Mouse (Mus musculus) midbrain, embryonic 13.5 days (tissue): ENCODE results near the gene Gatd1. TPM values are rescaled to one million over a fixed set of nuclear protein-coding genes. Genes with fewer than 3 reads are reported as not detected.

Experiments
- ATAC-seq: fragments of 200-750 bp; cut with Nextera tagmentation; 2 replicates; pipeline ENCODE4 v1.8.0; 2017; ENCODE audit warnings: mild to moderate bottlenecking, moderate TSS enrichment, moderate library complexity
- H3K27ac ChIP-seq: fragments of 300-500 bp; sonication (generic); 2 replicates; pipeline ENCODE4 v1.5.1; 2015; ENCODE audit warnings: inconsistent platforms, mild to moderate bottlenecking, moderate library complexity
- H3K27me3 ChIP-seq: fragments of 300-500 bp; sonication (generic); 2 replicates; pipeline ENCODE4 v1.6.1; 2015; ENCODE audit warnings: mild to moderate bottlenecking, inconsistent platforms
- H3K36me3 ChIP-seq: fragments of 300-500 bp; sonication (generic); 2 replicates; pipeline ENCODE4 v1.6.1; 2015; ENCODE audit warnings: mild to moderate bottlenecking, inconsistent platforms
- H3K4me1 ChIP-seq: fragments of 300-500 bp; sonication (generic); replicated peaks from 2 replicates; pipeline ENCODE4 v1.6.1; 2015; ENCODE audit warnings: inconsistent platforms
- H3K4me2 ChIP-seq: fragments of 300-500 bp; sonication (generic); replicated peaks from 2 replicates; pipeline ENCODE4 v1.6.1; 2015; ENCODE audit warnings: moderate library complexity, mild to moderate bottlenecking, inconsistent platforms
- H3K4me3 ChIP-seq: fragments of 300-500 bp; sonication (generic); replicated peaks from 2 replicates; pipeline ENCODE4 v1.5.1; 2015; ENCODE audit warnings: mild to moderate bottlenecking, inconsistent platforms
- H3K9ac ChIP-seq: fragments of 300-500 bp; sonication (generic); replicated peaks from 2 replicates; pipeline ENCODE4 v1.6.1; 2015; ENCODE audit warnings: mild to moderate bottlenecking, inconsistent platforms
- H3K9me3 ChIP-seq: fragments of 300-500 bp; sonication (generic); 2 replicates; pipeline ENCODE4 v1.6.1; 2016; ENCODE audit warnings: mild to moderate bottlenecking, inconsistent platforms
- WGBS: fragments of 180-500 bp; shearing (Covaris S2); methylation state at CpG from one replicate; pipeline ENCODE4 v1.1.7; 2015; 5-methylcytosine and 5-hydroxymethylcytosine counted together
- polyA plus RNA-seq: library from polyadenylated mRNA; unstranded; fragments of >200 nt; fragmentation: Nextera tagmentation; extraction: Ambion mirVana; gene quantifications from 2 replicates; pipeline ENCODE4 v1.2.1, GENCODE M21; 2015

Gatd1 gene
- 55.1 and 63.8 TPM in 2 replicates for polyA plus RNA-seq

DNA sequence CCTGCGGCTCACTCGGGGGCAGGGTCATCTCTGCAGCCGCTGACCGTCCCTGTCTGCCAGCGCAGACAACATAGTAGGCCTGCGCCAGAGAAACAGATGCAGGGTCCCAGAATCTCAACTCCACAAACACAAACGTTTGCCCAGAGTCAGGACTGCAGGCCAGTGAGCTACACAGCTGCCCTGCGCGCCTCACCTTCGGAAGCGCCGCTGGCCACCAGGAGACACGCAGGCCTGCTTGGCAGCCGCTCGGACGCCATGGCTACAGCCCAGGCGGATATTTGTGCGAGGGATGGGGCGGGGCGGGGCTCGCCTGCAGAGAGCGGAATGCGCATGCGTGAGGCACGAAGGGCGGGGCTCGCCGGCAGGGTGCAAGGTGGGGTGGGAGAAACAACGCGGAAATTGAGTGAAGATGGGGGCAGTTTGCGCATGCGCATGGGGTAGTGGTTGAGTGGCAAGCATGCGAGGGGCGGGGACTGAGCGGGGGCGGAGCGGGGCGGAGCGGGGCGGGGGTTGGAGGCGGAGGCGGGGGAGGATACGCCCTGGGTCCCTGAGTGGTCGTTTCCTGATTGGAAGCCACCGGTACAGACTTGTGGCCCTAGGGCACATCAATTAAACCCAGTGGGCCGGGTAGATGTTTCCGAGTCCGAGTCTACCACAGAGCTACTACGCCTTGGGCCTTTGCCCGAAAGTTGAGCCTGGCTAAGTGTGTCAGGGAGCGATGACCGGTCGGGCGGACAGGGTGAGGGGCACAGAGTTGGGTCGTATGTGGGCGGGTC, at the start of gene Gatd1:
Gatd1 (minus strand) TSS at position 328 of the 776 bp plus-strand sequence.
- WGBS = under 1% methylated on average over 52 of the region's 56 CpGs
- peaks cover 17% of the 10 kb centered on the region for H3K36me3 ChIP-seq

DNA sequence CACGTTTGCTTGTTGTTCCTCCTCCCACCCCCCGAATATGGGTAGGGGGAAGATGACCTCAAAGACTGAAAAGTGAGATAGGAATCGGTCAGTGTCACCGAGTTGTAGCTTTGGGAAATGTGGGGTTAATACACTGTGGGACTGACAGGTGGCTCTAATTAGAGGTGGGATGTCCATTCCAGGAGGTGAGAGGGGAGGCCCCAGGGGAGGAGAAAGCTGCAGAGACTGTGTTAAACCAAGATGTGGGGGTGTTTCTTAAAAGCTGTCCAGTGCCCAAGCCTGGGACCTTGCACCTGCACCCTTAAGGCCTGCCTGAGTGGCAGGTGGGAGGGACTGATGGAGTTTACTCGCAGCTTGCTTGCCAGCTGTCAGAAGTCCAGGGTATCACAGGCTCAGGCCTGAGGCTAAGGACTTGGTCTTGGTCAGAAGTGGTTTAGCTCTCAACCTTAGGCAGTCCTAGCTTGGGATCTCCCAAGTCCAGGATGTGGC, 48.4 kb upstream of the Gatd1 start:
- Histone ChIP-seq H3K9ac (peak overlapping the region; percentile 59), H3K27me3 (peaks cover 84% of the 10 kb centered on the region), H3K4me3 (peak overlapping the region; percentile 36), H3K27ac (no peak overlapping the region), H3K9me3 (no peaks in the 10 kb centered on the region), H3K4me1 (peaks cover 24% of the 10 kb centered on the region), H3K36me3 (peaks cover 13% of the 10 kb centered on the region), H3K4me2 (peak overlapping the region; percentile 61)
- 21% methylated on average over 5 of the region's 5 CpGs for WGBS
- ATAC-seq = no peak

More for the DNA sequence above, at the start of gene Gatd1:
- peaks cover 26% of the 10 kb centered on the region for H3K4me1 ChIP-seq
- 0 out of 2 replicates have a peak, but pooled peaks cover 1% of the 10 kb centered on the region for H3K27me3 ChIP-seq
- H3K9me3 ChIP-seq = no peaks in the 10 kb centered on the region
- peak within 1 kb of the TSS; percentile 76 for H3K4me3 ChIP-seq
- H3K27ac ChIP-seq = peak within 1 kb of the TSS; percentile 88
- H3K4me2 ChIP-seq = peak within 1 kb of the TSS; percentile 89
- peak within 1 kb of the TSS; percentile 93 for H3K9ac ChIP-seq
- peak; percentile 92 for ATAC-seq

DNA sequence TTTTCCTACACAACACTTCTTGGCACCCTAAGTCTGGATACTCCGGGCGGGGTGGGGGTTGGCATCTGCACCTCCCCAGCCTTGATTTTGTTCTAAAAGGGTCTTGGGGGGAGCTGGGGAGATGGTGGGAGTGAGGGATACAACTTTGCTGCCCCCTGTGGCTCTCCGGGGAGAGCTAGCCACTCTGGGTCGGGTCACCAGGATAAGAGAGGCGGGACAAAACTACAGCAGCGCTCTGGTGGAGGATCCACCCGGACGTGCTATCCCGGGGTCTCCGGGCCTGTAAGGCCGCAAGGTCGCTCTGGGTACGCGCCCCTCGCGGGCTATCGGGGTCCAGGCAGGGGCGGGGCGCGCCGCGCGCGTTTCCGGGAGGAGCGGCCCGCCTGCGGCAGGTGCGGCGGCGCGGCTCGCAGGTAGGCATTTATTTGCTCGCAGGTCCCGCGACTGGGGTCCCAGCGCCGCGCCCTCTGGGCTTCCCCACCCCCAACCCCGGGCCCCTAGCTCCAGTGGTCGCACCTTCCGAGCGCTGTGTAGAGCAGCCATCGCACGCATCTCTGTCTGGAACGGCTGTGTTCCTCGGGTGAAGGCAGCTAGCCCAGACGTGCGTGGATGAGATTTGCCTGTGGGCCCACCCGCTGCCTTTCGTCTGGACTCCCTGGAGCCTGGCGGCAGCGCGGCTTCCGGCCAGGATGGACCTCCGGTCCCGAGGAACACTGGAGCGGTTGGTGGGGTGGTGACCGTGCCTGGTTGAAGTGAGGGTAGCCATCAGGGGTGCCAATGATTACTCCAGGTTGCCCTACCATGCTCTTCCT, 47.8 kb upstream of the Gatd1 start:
- Histone ChIP-seq H3K4me3 (peak overlapping the region; percentile 36), H3K4me1 (peaks cover 17% of the 10 kb centered on the region), H3K27ac (no peak overlapping the region), H3K27me3 (peaks cover 80% of the 10 kb centered on the region), H3K9me3 (no peaks in the 10 kb centered on the region), H3K36me3 (peaks cover 13% of the 10 kb centered on the region), H3K4me2 (peak overlapping the region; percentile 61), H3K9ac (peak overlapping the region; percentile 59)
- WGBS = 2% methylated on average over 59 of the region's 59 CpGs
- no peak for ATAC-seq

DNA sequence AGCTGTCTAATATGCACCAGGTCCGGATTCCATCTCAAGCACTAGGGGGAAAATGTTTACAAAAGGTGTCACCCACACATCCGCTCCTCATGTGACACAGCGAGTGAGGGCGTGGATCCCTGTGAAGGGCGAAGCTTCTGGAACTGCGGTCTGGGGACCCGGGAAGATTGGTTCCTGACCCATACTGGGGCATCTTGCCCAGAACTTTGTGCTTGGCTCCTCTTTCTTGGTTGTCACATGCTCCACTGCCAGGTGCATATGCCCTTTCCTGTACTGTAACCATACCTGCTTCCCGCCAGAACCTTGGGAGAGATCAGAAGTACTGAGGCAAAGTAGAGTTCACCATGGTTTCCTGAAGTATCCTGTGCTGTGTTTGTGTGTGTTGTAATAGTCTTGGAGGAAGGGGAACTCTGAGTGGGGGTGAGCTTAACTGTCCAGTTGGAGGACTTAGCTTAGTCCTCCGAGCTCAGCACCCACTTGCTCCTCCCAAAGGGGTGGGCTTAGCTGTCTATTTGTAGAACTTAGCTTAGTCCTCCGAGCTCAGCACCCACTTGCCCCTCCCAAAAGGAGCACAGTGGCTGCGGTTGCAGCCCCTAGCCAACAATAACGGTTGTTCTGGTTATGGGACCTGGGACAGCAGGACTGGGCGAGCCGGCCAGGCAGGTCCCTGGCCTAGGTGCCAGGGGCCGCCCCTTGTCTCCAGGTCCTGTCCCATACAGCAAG, 46.6 kb upstream of the Gatd1 start, which contains the start of gene Cracr2b:
Cracr2b (plus strand) TSS at position 704 of the 723 bp plus-strand sequence.
- 78% methylated on average over 15 of the region's 15 CpGs for WGBS
- Histone ChIP-seq H3K27ac (no peak within 1 kb of the TSS), H3K4me2 (peak within 1 kb of the TSS; percentile 61), H3K9me3 (no peaks in the 10 kb centered on the region), H3K9ac (peak within 1 kb of the TSS; percentile 59), H3K4me1 (peaks cover 25% of the 10 kb centered on the region), H3K4me3 (peak within 1 kb of the TSS; percentile 36), H3K36me3 (peaks cover 13% of the 10 kb centered on the region), H3K27me3 (peaks cover 68% of the 10 kb centered on the region)
- ATAC-seq = no peak

DNA sequence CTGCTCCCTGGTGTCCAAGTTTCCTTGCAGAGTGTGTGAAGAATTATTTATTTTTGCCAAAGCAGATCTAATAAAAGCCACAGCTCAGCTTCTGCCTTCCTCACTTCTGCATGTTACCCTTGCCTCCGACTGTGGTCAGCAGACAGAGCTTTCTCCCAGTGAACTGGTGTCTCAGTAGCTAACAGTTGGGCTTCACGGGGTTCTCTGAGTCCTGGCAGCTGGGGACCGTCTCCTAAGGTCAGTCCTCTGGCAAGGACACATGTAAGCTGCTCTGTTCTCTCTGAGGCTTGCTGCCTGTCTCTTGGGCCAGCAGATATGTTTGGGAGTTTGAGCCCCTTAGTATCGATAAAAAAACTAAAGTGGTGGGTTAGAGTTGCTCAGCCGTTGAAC, 46.1 kb upstream of the Gatd1 start:
- Histone ChIP-seq H3K27me3 (peaks cover 62% of the 10 kb centered on the region), H3K36me3 (peaks cover 13% of the 10 kb centered on the region), H3K4me2 (no peak overlapping the region), H3K9ac (no peak overlapping the region), H3K4me3 (no peak overlapping the region), H3K27ac (no peak overlapping the region), H3K4me1 (peaks cover 27% of the 10 kb centered on the region), H3K9me3 (no peaks in the 10 kb centered on the region)
- no peak for ATAC-seq
- 77% methylated on average over 5 of the region's 5 CpGs for WGBS

DNA sequence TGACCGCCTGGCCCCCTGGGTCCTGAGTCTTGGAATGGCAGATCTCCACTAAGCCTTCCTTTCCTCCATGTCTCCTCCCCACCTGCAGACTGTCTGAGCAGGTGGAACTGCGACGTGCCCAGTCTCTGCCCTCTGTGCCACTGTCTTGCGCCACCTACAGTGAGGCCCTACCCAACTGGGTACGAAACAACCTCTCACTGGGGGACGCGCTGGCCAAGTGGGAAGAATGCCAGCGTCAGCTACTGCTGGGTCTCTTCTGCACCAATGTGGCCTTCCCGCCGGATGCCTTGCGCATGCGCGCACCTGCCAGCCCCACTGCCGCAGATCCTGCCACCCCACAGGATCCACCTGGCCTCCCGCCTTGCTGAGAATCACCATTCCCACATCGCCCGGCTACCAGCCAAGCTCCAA, 45.4 kb upstream of the Gatd1 start:
- Histone ChIP-seq H3K27me3 (peaks cover 55% of the 10 kb centered on the region), H3K9me3 (no peaks in the 10 kb centered on the region), H3K4me1 (peaks cover 27% of the 10 kb centered on the region), H3K9ac (no peak overlapping the region), H3K4me2 (no peak overlapping the region), H3K36me3 (peaks cover 13% of the 10 kb centered on the region), H3K27ac (no peak overlapping the region), H3K4me3 (no peak overlapping the region)
- 91% methylated on average over 17 of the region's 17 CpGs for WGBS
- no peak for ATAC-seq

DNA sequence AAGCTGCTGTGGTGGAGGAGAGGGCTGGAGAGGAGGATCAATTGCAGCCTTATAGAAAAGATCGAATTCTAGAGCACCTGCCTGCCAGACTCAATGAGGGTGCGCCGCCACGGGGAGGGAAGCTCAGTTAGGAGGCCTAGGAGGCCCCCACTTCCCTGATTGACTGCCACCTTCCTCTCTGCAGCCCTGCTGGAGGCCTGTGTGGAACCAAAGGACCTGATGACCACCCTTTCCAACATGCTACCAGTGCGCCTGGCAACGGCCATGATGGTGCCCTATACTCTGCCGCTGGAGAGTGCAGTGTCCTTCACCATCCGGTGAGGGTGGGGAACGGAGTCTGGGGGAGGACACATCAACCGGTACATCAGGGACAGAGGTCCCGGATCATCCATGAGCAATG, 44.7 kb upstream of the Gatd1 start:
- no peak overlapping the region for H3K9ac ChIP-seq
- peaks cover 49% of the 10 kb centered on the region for H3K27me3 ChIP-seq
- H3K4me1 ChIP-seq = peaks cover 27% of the 10 kb centered on the region
- no peak overlapping the region for H3K4me2 ChIP-seq
- 89% methylated on average over 11 of the region's 11 CpGs for WGBS
- ATAC-seq = no peak
- no peak overlapping the region for H3K4me3 ChIP-seq
- H3K27ac ChIP-seq = no peak overlapping the region
- no peaks in the 10 kb centered on the region for H3K9me3 ChIP-seq
- peaks cover 13% of the 10 kb centered on the region for H3K36me3 ChIP-seq

DNA sequence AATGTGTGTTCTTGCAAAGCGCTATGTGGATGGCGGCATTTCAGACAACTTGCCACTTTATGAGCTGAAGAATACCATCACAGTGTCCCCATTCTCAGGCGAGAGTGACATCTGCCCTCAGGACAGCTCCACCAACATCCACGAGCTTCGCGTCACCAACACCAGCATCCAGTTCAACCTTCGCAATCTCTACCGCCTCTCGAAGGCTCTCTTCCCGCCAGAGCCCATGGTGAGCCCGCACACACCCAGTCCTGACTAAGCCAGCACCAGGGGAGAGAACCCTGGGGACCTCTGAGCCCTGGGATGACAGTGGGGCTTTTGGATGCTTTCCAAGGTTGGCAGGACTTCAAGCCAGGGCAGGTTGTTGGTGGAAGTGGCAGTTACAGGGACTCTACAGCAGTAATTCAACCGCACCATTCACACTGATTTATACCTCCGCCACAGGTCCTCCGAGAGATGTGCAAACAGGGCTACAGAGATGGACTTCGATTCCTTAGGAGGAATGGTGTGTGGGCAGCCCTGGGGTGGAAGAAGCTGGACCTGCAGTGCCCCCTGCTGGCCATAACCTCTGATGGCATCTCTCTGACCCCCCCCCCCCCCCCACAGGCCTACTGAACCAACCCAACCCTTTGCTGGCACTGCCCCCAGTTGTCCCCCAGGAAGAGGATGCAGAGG, 44.2 kb upstream of the Gatd1 start:
- Histone ChIP-seq H3K27ac (no peak overlapping the region), H3K9me3 (no peaks in the 10 kb centered on the region), H3K4me3 (no peak overlapping the region), H3K27me3 (peaks cover 44% of the 10 kb centered on the region), H3K4me2 (no peak overlapping the region), H3K4me1 (peaks cover 27% of the 10 kb centered on the region), H3K9ac (no peak overlapping the region), H3K36me3 (peaks cover 13% of the 10 kb centered on the region)
- 73% methylated on average over 15 of the region's 15 CpGs for WGBS
- no peak for ATAC-seq

DNA sequence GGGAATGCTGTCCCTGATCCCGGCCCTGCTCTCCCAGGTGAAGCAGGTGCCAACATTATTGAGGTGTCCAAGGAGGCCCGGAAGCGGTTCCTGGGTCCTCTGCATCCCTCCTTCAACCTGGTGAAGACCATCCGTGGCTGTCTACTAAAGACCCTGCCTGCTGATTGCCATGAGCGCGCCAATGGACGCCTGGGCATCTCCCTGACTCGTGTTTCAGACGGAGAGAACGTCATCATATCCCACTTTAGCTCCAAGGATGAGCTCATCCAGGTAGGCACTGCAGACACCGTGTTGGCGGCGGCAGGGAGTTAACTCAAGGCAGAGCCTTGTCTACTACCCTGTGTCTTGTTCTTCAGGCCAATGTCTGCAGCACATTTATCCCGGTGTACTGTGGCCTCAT, 43.3 kb upstream of the Gatd1 start:
- no peak for ATAC-seq
- Histone ChIP-seq H3K27me3 (peaks cover 35% of the 10 kb centered on the region), H3K27ac (no peak overlapping the region), H3K36me3 (peaks cover 15% of the 10 kb centered on the region), H3K9ac (no peak overlapping the region), H3K4me1 (peaks cover 27% of the 10 kb centered on the region), H3K4me2 (no peak overlapping the region), H3K4me3 (no peak overlapping the region), H3K9me3 (no peaks in the 10 kb centered on the region)
- 93% methylated on average over 14 of the region's 14 CpGs for WGBS

DNA sequence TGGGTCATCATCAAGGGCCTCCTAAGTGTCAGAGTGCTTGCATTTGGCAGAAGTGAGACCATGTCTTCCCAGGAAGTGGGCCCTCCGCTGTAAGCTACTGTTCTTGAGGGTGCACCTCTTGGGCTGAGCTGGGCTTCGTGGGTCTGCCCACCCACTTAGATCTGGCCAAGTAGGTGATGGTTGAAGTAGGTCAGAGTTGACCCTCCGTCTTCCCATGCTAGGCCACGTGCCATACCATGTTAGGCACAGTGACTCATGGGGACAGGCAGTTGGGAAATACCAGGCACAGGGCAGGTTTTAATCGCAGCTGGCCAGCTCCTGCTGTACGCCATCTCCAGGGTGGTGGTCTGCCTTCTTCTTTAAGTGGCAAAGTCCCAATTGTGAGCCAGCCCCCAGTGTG, 42.8 kb upstream of the Gatd1 start:
- Histone ChIP-seq H3K9me3 (no peaks in the 10 kb centered on the region), H3K4me2 (no peak overlapping the region), H3K36me3 (peaks cover 20% of the 10 kb centered on the region), H3K27ac (no peak overlapping the region), H3K4me3 (no peak overlapping the region), H3K27me3 (peaks cover 30% of the 10 kb centered on the region), H3K4me1 (peaks cover 23% of the 10 kb centered on the region), H3K9ac (no peak overlapping the region)
- ATAC-seq = no peak
- WGBS = 87% methylated on average over 6 of the region's 6 CpGs

DNA sequence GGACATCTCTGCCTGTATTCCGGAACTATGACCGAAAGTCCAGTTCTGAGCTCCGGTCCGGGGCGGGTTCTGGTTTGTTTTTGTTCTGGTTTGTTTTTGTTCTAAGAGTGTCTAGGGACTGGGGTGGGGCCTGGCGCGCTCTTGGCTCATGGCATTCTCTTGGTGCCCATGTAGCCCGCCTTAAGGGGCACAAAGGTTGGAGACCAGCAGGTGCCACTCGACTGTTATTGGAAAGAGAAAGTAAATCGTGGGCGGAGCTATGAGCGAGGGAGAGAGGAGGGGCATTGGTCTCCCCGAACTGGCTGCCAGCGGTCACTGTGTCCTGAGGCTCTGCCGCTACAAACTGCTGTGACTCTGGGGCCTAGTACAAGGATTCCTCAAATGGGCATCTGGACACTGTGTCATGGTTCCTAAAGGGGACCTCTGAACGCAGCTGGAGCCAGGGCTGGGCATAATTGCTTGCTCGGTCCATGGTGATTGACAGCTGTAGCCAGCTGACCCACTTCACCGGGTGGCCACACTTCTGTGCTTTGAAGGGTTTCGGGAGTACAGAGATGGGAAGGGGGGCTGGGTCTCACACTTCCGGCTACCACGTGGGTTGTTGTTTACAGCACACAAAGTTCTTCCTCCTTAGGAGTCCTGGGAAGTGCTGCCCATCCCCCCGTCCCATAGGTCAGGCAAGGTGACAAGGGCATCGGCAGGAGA, 41.8 kb upstream of the Gatd1 start:
- peaks cover 19% of the 10 kb centered on the region for H3K4me1 ChIP-seq
- peaks cover 20% of the 10 kb centered on the region for H3K27me3 ChIP-seq
- peaks cover 30% of the 10 kb centered on the region for H3K36me3 ChIP-seq
- peak overlapping the region; percentile 89 for H3K4me2 ChIP-seq
- no peaks in the 10 kb centered on the region for H3K9me3 ChIP-seq
- H3K27ac ChIP-seq = peak overlapping the region; percentile 68
- peak overlapping the region; percentile 76 for H3K9ac ChIP-seq
- 2% methylated on average over 23 of the region's 23 CpGs for WGBS
- ATAC-seq = peak; percentile 40
- H3K4me3 ChIP-seq = peak overlapping the region; percentile 68
